Mouse (Mus musculus) C2C12 (cell line): ENCODE data around the gene Rad9b. TPM values are rescaled to one million over a fixed set of nuclear protein-coding genes. Genes with fewer than 3 reads are reported as not detected.

Source experiments
- H3K27me3 ChIP-seq: one replicate; pipeline ENCODE4 v1.6.1; 2011; ENCODE audit not compliant: control insufficient read depth, insufficient read depth, insufficient read length
- H3K36me3 ChIP-seq: one replicate; pipeline ENCODE4 v1.6.1; 2011; ENCODE audit not compliant: control insufficient read depth, insufficient read depth
- H3K4me3 ChIP-seq: one replicate; pipeline ENCODE4 v1.5.1; 2011; ENCODE audit warnings: mild to moderate bottlenecking, control low read depth; ENCODE audit not compliant: poor library complexity, insufficient read depth, severe bottlenecking
- H3K79me2 ChIP-seq: one replicate; pipeline ENCODE4 v1.6.1; 2011; ENCODE audit not compliant: control insufficient read depth, insufficient read depth
- H3K79me3 ChIP-seq: one replicate; pipeline ENCODE4 v1.6.1; 2011; ENCODE audit warnings: low read depth, control low read depth
- H3ac ChIP-seq: one replicate; pipeline ENCODE3; 2011; ENCODE audit warnings: low read depth; ENCODE audit not compliant: control insufficient read depth, insufficient read length
- MYOD1 ChIP-seq: IDR thresholded peaks from one replicate; pipeline ENCODE4 v1.6.1; 2011; ENCODE audit warnings: low read depth; ENCODE audit not compliant: control insufficient read depth, insufficient read length
- USF1 ChIP-seq: IDR thresholded peaks from one replicate; pipeline ENCODE4 v1.6.1; 2011; ENCODE audit warnings: low read depth, mild to moderate bottlenecking, control low read depth, moderate library complexity
- polyA plus RNA-seq: library from polyadenylated mRNA; unstranded; fragments of >200 nt; fragmentation: generic; extraction: Trizol; gene quantifications from one replicate; pipeline ENCODE4 v1.2.1, GENCODE M21; 2012; ENCODE audit warnings: missing spikeins

Gene Rad9b
- polyA plus RNA-seq, 1 experiment, result 0.73 TPM

DNA sequence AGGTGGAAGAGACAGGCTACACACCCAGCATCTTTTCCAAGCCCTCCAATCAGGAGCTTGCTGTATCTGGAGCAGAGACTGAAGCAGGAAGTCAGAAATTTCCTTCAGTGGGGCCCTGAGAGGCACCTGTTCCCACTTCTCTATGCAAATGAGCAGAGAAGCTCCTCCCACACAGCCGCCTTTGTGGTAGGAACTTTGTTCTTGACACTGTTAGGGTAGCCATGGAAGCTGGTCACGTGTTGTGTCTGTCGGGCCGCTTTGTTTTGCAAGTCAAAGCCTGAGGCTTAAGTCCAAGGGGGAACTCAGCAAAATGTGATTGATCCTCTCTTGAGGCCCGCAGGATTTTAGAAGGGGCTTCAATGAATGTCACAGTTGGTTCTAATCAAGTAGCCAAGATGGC, 79.2 kb downstream of the Rad9b start:
- Histone ChIP-seq H3K79me3 (no peaks in the 10 kb centered on the region), H3K79me2 (no peaks in the 10 kb centered on the region), H3K4me3 (no peak overlapping the region), H3K27me3 (peaks cover 5% of the 10 kb centered on the region), H3ac (no peak overlapping the region), H3K36me3 (no peaks in the 10 kb centered on the region)
- TF ChIP-seq USF1 (peak; percentile 31), MYOD1 (no peak)

Other genes starting within 250 kb of the Rad9b start
- not detected for gene Ccdc63, start 213.4 kb downstream of the Rad9b start, polyA plus RNA-seq
- gene Ppp1cc, start 196.0 kb downstream of the Rad9b start, polyA plus RNA-seq, result 183 TPM
- 0.02 TPM for gene Hvcn1, start 147.4 kb downstream of the Rad9b start, polyA plus RNA-seq
- gene Tctn1, start 89.8 kb downstream of the Rad9b start, polyA plus RNA-seq, result 2.6 TPM
- 6.3 TPM for gene Pptc7, start 69.9 kb downstream of the Rad9b start, polyA plus RNA-seq
- 148 TPM for gene Vps29, start 136 bp upstream of the Rad9b start, polyA plus RNA-seq
- 35.9 TPM for gene Gpn3, start 17.6 kb upstream of the Rad9b start, polyA plus RNA-seq
- 49.5 TPM for gene Fam216a, start 18.1 kb upstream of the Rad9b start, polyA plus RNA-seq
- gene Arpc3, start 37.6 kb upstream of the Rad9b start, polyA plus RNA-seq, result 185 TPM
- gene Anapc7, start 67.5 kb upstream of the Rad9b start, polyA plus RNA-seq, result 45.3 TPM
- gene Atp2a2, start 148.0 kb upstream of the Rad9b start, polyA plus RNA-seq, result 101 TPM